Mouse (Mus musculus) thymus, postnatal 25 days (tissue): ENCODE results near the gene Ntn5.

Experiments
- DNase-seq: peaks from one replicate; pipeline ENCODE4 v3.0.0; 2022

Gene Ntn5

GRCm38 (mm10) chr7:45730727-45731431, 47.1 kb downstream of the Ntn5 start:
- peak; percentile 63 for DNase-seq

DNA sequence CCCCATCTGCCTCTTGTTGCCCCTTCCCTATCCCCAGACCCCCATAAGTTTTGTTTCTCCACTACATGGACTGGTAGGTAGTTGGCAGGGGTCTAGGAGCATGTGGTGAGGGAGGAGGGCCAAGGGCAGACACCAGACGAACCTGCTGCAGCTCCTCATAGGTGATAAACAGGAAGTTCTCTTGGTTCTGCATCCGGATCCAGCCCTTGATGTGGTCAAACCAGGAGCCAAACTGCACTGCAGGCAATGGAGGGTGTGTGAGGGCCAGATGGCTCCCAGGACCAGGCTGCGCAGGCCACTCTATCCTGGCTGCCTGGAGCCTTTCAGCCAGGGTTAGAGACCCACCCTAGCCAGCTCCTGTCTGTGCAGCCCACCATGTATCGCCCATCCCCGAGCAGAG, 49.7 kb downstream of the Ntn5 start:
- DNase-seq = peak; percentile 86

DNA sequence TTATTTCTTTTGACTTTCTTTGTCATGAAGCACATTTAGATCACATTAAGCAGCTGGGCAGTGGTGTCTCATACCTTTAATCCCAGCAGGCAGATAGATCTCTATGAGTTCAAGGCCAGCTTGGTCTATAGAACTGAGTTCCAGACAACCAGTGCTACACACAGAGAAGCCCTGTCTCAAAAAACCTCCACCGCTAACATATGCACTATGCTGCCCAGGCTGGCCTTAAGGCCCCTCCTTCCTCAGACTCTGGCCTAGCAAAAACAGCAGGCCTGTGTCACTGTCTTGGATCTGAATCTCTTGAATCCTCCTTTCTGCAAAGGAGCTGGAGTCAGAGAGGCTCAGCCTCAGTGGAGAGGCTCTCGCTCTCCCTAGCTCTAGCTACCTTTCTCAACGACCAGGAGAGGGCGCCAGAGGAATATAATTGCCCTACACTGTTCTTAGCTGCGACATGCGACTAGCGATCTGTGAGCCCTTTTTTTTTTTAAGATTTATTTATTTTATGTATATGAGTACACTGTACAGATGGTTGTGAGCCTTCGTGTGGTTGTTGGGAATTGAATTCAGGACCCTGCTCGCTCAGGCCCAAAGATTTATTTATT, 55.4 kb downstream of the Ntn5 start:
- peak; percentile 84 for DNase-seq

GRCm38 (mm10) chr7:45739820-45740219, 56.0 kb downstream of the Ntn5 start:
- DNase-seq = no peak

DNA sequence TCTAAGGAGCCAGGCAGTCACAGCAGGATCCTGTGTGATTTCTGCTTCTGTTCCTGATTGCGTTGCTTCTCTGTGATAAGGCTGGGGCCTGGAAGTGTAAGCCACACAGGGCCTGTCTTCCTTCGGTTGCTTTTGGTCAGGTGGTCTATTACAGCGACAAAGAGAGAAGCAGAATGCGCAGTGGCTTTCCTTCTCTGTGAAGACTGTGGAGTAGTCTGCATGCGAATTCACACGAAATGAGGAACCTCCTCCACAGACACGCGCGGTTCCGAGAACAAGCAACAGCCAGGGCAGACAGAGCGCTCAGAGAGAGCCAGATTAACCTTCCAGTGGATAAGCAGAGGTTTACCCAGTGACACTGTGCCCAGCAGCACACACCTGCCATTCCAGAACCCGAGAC, 57.5 kb downstream of the Ntn5 start:
- DNase-seq = no peak

DNA sequence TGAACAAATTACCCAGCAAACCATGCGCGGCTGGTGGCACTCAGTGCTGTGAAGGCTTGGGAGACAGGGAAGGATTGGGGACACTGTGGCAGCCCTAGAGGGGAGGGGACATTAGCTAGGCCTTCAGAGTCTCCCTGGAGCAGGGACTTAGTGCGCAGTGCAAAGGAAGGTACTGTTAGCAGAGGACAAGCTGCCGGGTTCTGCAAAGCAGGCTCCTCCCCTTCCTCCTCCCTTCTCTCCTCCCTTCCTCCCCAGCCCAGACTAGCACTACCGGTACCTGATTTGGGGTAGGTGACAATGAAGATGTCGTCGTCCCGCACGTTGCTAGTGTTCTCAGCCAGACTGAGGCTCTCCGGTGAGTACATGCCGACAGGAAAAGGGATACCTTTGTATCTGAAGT, 58.0 kb downstream of the Ntn5 start:
- DNase-seq = peak; percentile 59

DNA sequence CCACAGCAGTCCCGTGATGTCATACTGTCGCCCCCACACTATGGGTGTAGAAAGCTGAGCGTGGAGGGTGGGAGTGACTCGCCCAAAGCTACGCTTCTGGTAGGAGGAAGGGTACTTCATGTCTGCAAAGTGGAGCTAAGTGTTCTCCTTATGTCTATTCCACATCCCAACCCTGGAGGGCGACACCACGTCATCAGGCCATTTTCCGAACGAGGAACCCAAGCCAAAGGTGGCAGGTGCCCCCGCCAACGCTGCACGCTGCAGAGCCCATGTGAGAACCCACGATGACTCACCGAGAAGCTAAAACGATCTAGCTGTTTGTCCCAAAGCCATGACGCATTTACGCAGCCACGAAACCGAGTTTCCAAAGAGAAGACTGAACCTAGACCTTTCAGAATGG, 58.5 kb downstream of the Ntn5 start:
- peak; percentile 26 for DNase-seq
